Mouse (Mus musculus) embryonic facial prominence, embryonic 10.5 days (tissue): ENCODE measurements around the gene Fat1. TPM values are rescaled to one million over a fixed set of nuclear protein-coding genes. Genes with fewer than 3 reads are reported as not detected.

Experiments
- DNase-seq: peaks from one replicate; pipeline ENCODE4 v3.0.0-alpha.2; 2017; ENCODE audit warnings: low spot score
- H3K27ac ChIP-seq: fragments of 300-500 bp; sonication (generic); replicated peaks from 2 replicates; pipeline ENCODE4 v1.5.1; 2016; ENCODE audit warnings: mild to moderate bottlenecking
- H3K27me3 ChIP-seq: fragments of 300-500 bp; sonication (generic); replicated peaks from 2 replicates; pipeline ENCODE4 v1.6.1; 2016; ENCODE audit warnings: low read depth, mild to moderate bottlenecking; ENCODE audit not compliant: poor library complexity, severe bottlenecking
- H3K36me3 ChIP-seq: fragments of 300-500 bp; sonication (generic); replicated peaks from 2 replicates; pipeline ENCODE4 v1.6.1; 2016; ENCODE audit warnings: mild to moderate bottlenecking, moderate library complexity
- H3K4me1 ChIP-seq: fragments of 300-500 bp; sonication (generic); 2 replicates; pipeline ENCODE4 v1.6.1; 2016
- H3K4me3 ChIP-seq: fragments of 300-500 bp; sonication (generic); 2 replicates; pipeline ENCODE4 v1.5.1; 2016; ENCODE audit warnings: mild to moderate bottlenecking, moderate library complexity
- H3K9me3 ChIP-seq: fragments of 300-500 bp; sonication (generic); 2 replicates; pipeline ENCODE4 v1.6.1; 2016; ENCODE audit warnings: mild to moderate bottlenecking
- WGBS: fragments of 180-500 bp; shearing (Covaris S2); methylation state at CpG from one replicate; pipeline ENCODE4 v1.1.7; 2016; 5-methylcytosine and 5-hydroxymethylcytosine counted together
- polyA plus RNA-seq: library from polyadenylated mRNA; unstranded; fragments of >200 nt; fragmentation: Nextera tagmentation; extraction: Ambion mirVana; gene quantifications from 2 replicates; pipeline ENCODE4 v1.2.1, GENCODE M21; 2016

Fat1 gene
- polyA plus RNA-seq, 1 experiment from 2014 or later = 17.2 TPM

DNA sequence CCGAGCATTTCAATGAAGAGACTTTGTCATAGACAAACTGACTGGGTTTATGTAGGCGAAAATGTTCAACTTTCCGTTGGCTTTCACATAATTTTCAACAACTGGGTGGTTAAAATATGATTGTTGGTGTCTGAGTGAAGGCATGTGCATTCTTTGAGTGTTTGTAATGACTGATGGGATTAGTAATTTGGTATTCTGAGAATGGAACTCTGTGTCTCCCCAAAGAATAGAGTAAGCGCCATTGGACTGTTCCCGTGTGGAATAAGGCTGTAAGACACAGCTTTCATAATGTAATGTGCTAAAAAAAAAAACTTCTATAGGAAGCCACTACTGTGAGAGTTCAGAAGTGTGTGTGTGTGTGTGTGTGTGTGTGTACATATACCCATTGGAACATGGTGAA is 84.0 kb downstream of the Fat1 start:
- no peak for DNase-seq
- no peak overlapping the region for H3K27ac ChIP-seq
- peaks cover 99% of the 10 kb centered on the region for H3K36me3 ChIP-seq
- H3K27me3 ChIP-seq = no peaks in the 10 kb centered on the region
- 84% methylated on average over 5 of the region's 5 CpGs for WGBS
- no peak overlapping the region for H3K4me3 ChIP-seq
- 0 out of 2 replicates have a peak, but pooled peaks cover 7% of the 10 kb centered on the region for H3K9me3 ChIP-seq
- H3K4me1 ChIP-seq = no peaks in the 10 kb centered on the region

DNA sequence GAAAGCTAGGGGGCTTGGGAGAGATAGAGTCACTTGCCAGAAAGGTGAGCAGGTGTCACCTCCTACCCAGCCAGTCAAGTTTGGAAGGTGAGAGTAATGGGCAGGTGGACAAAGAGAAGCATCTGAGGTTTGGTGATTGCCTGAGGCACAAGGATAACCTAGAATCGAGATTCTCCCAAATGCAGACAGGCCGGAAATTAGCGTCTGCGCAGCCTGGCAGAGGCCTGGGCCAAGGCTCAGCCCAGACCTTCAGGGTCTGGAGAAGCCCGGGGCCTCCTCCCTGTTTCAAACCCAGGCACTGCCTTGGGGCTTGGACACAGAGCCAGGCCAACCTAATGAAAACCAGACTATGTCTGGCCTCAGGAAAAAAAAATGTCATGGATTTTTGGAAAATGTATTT is 85.9 kb downstream of the Fat1 start:
- peaks cover 99% of the 10 kb centered on the region for H3K36me3 ChIP-seq
- H3K4me3 ChIP-seq = no peak overlapping the region
- DNase-seq = no peak
- H3K4me1 ChIP-seq = no peaks in the 10 kb centered on the region
- H3K27me3 ChIP-seq = no peaks in the 10 kb centered on the region
- H3K27ac ChIP-seq = no peak overlapping the region
- 75% methylated on average over 5 of the region's 5 CpGs for WGBS
- peaks cover 9% of the 10 kb centered on the region; the same call in 1 of the 2 replicates for H3K9me3 ChIP-seq

DNA sequence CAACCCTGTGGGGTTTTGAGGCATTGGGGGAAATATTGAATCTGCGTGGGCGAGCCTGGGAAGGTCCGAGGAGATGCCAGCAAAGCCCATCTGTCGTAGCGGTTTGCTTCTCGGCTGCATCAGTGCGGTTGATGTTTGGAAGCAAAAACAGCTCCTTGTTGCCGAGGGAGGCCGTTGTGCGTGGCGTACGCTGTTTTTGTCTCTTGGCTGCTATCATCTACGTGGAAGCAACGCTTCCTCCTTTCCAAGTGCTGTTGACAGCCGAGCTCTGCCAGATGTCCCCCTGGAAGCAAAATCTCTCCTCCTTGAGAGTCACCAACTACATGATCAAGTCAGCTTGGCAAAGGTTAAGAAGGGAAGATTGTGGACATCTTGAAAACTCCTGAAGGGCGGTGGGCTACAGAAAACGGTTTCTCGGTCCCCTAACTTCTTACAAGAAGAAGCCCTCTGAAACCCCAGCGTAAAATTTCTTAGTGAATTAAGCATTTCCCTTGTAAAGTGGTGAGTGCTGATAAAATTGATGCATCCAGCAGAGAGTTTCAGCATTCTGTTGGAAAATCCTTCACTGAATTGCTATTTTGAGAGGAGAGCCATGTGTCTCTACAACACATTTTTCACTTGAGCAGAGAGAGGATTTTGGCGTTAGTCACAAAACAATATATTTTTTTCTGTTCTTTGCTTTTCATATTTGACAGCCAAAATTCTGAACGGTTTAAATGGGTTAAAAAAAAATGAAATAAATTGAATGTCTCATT is 86.8 kb downstream of the Fat1 start:
- no peak for DNase-seq
- Histone ChIP-seq H3K9me3 (peaks cover 9% of the 10 kb centered on the region; the same call in 1 of the 2 replicates), H3K4me3 (no peak overlapping the region), H3K36me3 (peaks cover 100% of the 10 kb centered on the region), H3K4me1 (no peaks in the 10 kb centered on the region), H3K27me3 (no peaks in the 10 kb centered on the region), H3K27ac (no peak overlapping the region)
- 95% methylated on average over 21 of the region's 21 CpGs for WGBS

DNA sequence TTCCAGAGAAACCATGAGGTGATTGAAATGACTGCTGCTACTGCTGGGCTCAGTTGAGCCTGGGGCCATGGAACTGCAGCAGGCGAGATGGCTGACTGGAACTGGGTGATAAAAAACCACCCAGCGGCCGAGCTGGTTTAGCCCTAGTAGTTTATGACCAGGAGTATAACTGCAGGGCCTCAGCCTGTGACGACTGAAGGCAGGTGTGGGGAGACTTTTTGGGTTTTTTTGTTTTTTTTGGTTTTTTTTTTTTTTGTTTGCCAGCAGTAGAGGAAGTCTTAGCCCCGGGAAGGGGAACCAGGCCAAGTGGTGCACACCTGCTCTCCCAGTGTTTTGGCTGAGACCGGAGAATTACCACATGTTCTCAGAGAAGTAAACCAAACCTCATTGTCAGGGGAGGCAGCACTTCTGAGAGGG is 92.8 kb downstream of the Fat1 start:
- no peak for DNase-seq
- Histone ChIP-seq H3K9me3 (peaks cover 9% of the 10 kb centered on the region; the same call in 1 of the 2 replicates), H3K4me1 (no peaks in the 10 kb centered on the region), H3K4me3 (no peak overlapping the region), H3K27me3 (no peaks in the 10 kb centered on the region), H3K27ac (no peak overlapping the region), H3K36me3 (peaks cover 98% of the 10 kb centered on the region)
- WGBS = 86% methylated on average over 6 of the region's 6 CpGs

DNA sequence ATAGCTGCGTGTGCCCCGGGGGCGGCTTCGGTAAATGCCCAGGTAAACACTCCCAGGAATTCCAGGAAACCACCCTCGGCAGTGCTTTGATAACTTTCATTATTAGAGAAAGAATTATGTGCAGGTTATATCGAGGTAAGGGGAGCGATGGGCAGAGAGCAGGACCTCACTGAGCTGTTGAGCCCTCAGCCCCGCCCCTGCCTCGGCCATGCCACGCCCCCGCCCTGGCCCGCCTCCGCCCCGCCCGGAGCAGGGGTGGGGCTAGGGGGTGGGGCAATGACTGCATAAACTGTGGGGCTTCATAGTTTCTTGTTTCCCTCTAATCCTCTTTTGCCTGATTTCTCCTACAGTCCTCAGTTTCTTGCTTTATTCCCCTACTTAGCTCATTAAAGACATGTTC is 103.1 kb downstream of the Fat1 start:
- Histone ChIP-seq H3K4me1 (no peaks in the 10 kb centered on the region), H3K4me3 (no peak overlapping the region), H3K27ac (no peak overlapping the region), H3K9me3 (no peaks in the 10 kb centered on the region; the same call in 1 of the 2 replicates), H3K27me3 (no peaks in the 10 kb centered on the region), H3K36me3 (peaks cover 100% of the 10 kb centered on the region)
- WGBS = 81% methylated on average over 15 of the region's 15 CpGs
- no peak for DNase-seq

DNA sequence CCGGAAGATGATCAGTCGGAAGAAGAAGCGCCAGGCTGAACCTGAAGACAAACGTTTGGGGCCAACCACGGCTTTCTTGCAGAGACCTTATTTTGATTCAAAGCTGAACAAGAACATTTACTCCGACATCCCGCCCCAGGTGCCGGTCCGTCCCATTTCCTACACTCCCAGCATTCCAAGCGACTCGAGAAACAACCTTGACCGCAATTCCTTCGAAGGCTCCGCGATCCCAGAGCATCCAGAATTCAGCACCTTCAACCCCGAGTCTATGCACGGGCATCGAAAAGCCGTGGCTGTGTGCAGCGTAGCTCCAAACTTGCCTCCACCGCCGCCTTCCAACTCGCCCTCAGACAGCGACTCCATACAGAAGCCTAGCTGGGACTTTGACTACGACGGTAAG is 108.9 kb downstream of the Fat1 start:
- H3K4me3 ChIP-seq = no peak overlapping the region
- no peaks in the 10 kb centered on the region for H3K4me1 ChIP-seq
- no peak overlapping the region for H3K27ac ChIP-seq
- H3K36me3 ChIP-seq = peaks cover 100% of the 10 kb centered on the region
- DNase-seq = no peak
- no peaks in the 10 kb centered on the region; the same call in 1 of the 2 replicates for H3K9me3 ChIP-seq
- WGBS = 95% methylated on average over 26 of the region's 26 CpGs
- H3K27me3 ChIP-seq = no peaks in the 10 kb centered on the region

DNA sequence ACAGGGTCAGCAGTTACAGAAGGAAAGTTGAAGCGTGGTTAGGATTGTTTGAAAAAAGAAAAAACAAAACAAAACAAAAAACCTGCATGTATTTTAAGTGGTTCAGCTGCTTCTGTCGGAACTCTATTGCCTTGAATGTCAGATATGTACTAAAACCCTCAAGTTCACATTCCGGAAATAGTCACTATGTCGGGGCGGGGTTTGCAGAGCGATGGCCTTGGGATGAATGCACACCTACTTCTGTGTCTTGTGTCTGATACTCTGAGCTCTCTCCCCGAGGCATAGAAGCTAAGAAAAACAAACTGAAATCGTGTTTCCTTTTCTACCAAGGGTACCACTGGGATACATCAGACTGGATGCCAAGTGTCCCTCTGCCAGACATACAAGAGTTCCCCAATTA is 115.2 kb downstream of the Fat1 start:
- Histone ChIP-seq H3K9me3 (no peaks in the 10 kb centered on the region), H3K36me3 (peaks cover 97% of the 10 kb centered on the region), H3K4me1 (no peaks in the 10 kb centered on the region), H3K27ac (no peak overlapping the region), H3K4me3 (no peak overlapping the region), H3K27me3 (no peaks in the 10 kb centered on the region)
- DNase-seq = no peak
- WGBS = 90% methylated on average over 8 of the region's 8 CpGs

DNA sequence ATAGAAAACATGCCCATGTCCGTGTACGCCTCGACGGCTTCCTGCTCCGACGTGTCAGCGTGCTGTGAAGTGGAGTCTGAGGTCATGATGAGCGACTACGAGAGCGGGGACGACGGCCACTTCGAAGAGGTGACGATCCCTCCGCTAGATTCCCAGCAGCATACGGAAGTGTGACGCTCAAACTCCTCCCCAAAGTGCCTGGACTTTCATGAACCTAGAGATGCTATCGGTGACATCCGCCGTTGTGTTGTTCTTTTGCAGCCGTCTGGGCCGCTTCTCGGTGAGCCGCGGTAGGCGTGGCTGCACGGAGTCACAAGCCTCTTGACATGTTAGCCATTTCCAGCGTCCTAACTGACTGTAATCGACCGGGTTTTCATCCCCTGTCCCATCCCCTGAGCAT is 116.0 kb downstream of the Fat1 start:
- Histone ChIP-seq H3K27me3 (no peaks in the 10 kb centered on the region), H3K27ac (no peak overlapping the region), H3K4me3 (no peak overlapping the region), H3K9me3 (no peaks in the 10 kb centered on the region), H3K36me3 (peaks cover 94% of the 10 kb centered on the region), H3K4me1 (no peaks in the 10 kb centered on the region)
- no peak for DNase-seq
- WGBS = 96% methylated on average over 30 of the region's 30 CpGs

DNA sequence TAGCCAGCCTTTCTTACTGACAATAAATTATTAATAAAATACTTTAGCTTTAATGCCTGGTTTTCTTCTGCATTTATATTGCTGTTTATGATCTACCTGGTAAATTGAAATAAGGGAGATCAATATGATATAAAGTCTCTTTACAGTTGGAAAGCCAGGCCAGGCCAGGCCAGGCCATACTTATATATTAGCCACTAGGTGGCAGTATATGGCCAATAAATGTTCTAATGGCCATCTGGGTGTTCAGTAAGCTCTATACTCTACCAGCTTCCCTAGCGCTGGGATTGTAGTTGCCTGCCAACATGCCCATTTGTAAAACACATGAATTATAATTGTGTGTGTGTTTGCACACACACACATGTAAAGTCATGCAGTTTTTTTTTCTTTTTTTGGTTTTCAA is 117.0 kb downstream of the Fat1 start:
- no peaks in the 10 kb centered on the region for H3K27me3 ChIP-seq
- H3K27ac ChIP-seq = no peak overlapping the region
- 94% methylated on average over 1 of the region's 1 CpGs for WGBS
- no peaks in the 10 kb centered on the region for H3K4me1 ChIP-seq
- peaks cover 84% of the 10 kb centered on the region for H3K36me3 ChIP-seq
- DNase-seq = no peak
- H3K9me3 ChIP-seq = no peaks in the 10 kb centered on the region
- H3K4me3 ChIP-seq = no peak overlapping the region

DNA sequence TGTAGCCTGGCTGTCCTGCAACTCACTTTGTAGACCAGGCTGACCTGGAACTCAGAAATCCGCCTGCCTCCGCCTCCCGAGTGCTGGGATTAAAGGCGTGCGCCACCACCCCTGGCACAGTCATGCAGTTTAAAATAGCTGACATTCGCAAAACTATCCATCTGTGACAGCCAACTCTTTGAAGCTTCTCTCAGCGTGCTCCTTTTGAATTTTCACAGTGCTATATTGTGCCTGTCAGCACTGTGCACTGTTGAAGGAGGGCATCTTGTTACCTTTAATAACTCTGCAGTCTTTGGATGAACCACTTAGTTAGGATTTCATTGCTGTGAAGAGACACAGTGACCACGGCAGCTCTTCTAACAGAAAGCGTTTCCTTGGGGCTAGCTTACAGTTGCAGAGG is 117.4 kb downstream of the Fat1 start:
- Histone ChIP-seq H3K27ac (no peak overlapping the region), H3K36me3 (peaks cover 80% of the 10 kb centered on the region), H3K4me1 (no peaks in the 10 kb centered on the region), H3K27me3 (no peaks in the 10 kb centered on the region), H3K9me3 (no peaks in the 10 kb centered on the region), H3K4me3 (no peak overlapping the region)
- no peak for DNase-seq
- 93% methylated on average over 9 of the region's 9 CpGs for WGBS

DNA sequence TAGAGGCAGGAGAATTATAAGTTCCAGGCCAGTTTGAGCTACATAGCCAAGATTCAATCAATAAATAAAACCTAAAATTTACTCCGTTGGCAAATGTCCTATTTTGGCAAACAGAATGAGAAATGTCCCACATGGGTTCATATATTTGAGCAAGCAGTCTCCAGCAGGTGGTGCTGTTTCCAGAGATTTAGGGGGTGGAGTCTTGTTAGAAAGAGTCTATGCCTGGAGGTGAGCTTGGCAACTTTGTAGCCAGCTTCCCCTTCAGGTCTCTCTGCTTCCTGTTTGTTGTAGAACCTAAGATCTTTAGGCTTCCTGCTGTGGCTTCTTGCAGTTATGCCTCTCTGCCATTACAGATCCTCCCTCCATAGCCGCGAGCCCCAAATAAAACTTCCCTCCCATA is 120.3 kb downstream of the Fat1 start:
- Histone ChIP-seq H3K4me1 (no peaks in the 10 kb centered on the region), H3K36me3 (peaks cover 58% of the 10 kb centered on the region), H3K4me3 (no peak overlapping the region), H3K27ac (no peak overlapping the region), H3K9me3 (no peaks in the 10 kb centered on the region), H3K27me3 (no peaks in the 10 kb centered on the region)
- no peak for DNase-seq
- 95% methylated on average over 3 of the region's 3 CpGs for WGBS

DNA sequence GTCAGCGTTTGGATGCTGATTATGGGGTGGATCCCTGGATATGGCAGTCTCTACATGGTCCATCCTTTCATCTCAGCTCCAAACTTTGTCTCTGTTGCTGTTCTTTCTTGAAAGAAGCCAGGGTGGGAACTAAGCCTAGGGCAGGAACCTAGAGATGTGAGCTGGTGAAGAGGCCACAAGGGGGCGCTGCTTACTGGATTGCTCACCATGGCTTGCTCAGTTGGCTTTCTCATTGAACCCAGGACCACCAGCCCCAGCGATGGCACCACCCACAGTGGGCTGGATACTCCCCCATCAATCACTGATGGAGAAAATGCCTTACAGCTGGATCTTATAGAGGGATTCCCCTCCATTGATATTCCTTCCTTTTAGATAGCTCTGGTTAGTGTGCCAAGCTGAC is 121.6 kb downstream of the Fat1 start:
- peaks cover 44% of the 10 kb centered on the region for H3K36me3 ChIP-seq

DNA sequence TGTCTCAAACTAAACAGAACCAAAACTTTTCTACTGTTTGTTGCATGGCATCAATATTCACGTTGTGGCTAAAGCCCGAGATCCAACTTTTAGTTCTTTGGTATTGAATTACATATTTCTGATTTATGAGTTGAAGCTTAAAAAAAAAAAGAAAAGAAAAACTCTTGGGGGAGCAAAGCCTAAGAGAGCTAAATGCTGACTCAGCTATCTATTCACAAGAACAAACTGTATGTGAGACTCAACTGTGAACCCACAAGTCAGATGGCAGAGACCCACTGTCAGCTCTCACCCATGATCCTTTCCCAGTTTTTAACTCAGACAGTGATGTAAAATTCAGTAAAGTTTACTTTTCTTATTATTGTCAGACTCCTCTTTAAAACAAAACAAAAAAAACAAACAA is 124.8 kb downstream of the Fat1 start:
- Histone ChIP-seq H3K4me1 (peaks cover 15% of the 10 kb centered on the region), H3K9me3 (no peaks in the 10 kb centered on the region), H3K4me3 (no peak overlapping the region), H3K36me3 (peaks cover 12% of the 10 kb centered on the region), H3K27ac (no peak overlapping the region), H3K27me3 (no peaks in the 10 kb centered on the region)
- DNase-seq = no peak
- 90% methylated on average over 2 of the region's 2 CpGs for WGBS

More for the DNA sequence above, 121.6 kb downstream of the Fat1 start:
- Histone ChIP-seq H3K4me3 (no peak overlapping the region), H3K9me3 (no peaks in the 10 kb centered on the region), H3K4me1 (no peaks in the 10 kb centered on the region), H3K27ac (no peak overlapping the region), H3K27me3 (no peaks in the 10 kb centered on the region)
- WGBS = 25% methylated on average over 3 of the region's 3 CpGs
- peak; percentile 34 for DNase-seq
